8 mouse cellular contexts compared by ENCODE assay signal in genomic region chr7:45759400-45759799, GRCm38 (mm10). TPM values are rescaled to one million over a fixed set of nuclear protein-coding genes. Genes with fewer than 3 reads are reported as not detected.
A peak's percentile ranks its signal among the peaks of the same experiment; 100 is the strongest.
DNase-seq lines count a peak whose midpoint lies in the region; ATAC-seq and TF ChIP-seq lines count a peak whose summit lies in the region.

No protein-coding gene starts in this region.

- no peaks in the 10 kb centered on the region for H3K36me3 ChIP-seq in heart, postnatal 0 days (replicated peaks; ENCODE audit: control insufficient read depth, insufficient read depth, low read length)
- H3K36me3 ChIP-seq in intestine, embryonic 14.5 days (ENCODE audit: control insufficient read depth, insufficient read depth, low read length), result no peaks in the 10 kb centered on the region
- H3K36me3 ChIP-seq in liver, embryonic 12.5 days, result no peaks in the 10 kb centered on the region
- no peaks in the 10 kb centered on the region for H3K36me3 ChIP-seq in neural tube, embryonic 12.5 days

- H3K4me3 ChIP-seq in heart, postnatal 0 days (ENCODE audit: low read depth, low read length), result peak overlapping the region; percentile 11
- peak overlapping the region; percentile 17; the same call in 1 of the 2 replicates for H3K4me3 ChIP-seq in intestine, embryonic 14.5 days (ENCODE audit: low read depth, low read length)
- 0 out of 2 replicates have a peak overlapping the region, but pooled peaks have one; percentile 10 for H3K4me3 ChIP-seq in liver, embryonic 12.5 days
- 0 out of 2 replicates have a peak overlapping the region, but pooled peaks have one; percentile 13 for H3K4me3 ChIP-seq in neural tube, embryonic 12.5 days

- H3K4me1 ChIP-seq in heart, postnatal 0 days (ENCODE audit: control insufficient read depth, insufficient read depth), result no peaks in the 10 kb centered on the region
- no peaks in the 10 kb centered on the region for H3K4me1 ChIP-seq in intestine, embryonic 14.5 days (replicated peaks; ENCODE audit: control insufficient read depth, insufficient read depth, low read length)
- H3K4me1 ChIP-seq in liver, embryonic 12.5 days, result no peaks in the 10 kb centered on the region
- peaks cover 5% of the 10 kb centered on the region for H3K4me1 ChIP-seq in neural tube, embryonic 12.5 days

- no peak overlapping the region for H3K27ac ChIP-seq in heart, postnatal 0 days (ENCODE audit: low read depth)
- H3K27ac ChIP-seq in intestine, embryonic 14.5 days (ENCODE audit: low read depth), result no peak overlapping the region
- H3K27ac ChIP-seq in liver, embryonic 12.5 days, result no peak overlapping the region
- no peak overlapping the region for H3K27ac ChIP-seq in neural tube, embryonic 12.5 days

- DNase-seq in heart, postnatal 0 days (ENCODE audit: low spot score), result no peak
- no peak for DNase-seq in heart, postnatal 25 days (ENCODE audit: low spot score)
- no peak for DNase-seq in intestine, embryonic 14.5 days (ENCODE audit: low spot score)
- no peak for DNase-seq in frontal cortex, postnatal 25 days (ENCODE audit: low spot score in 2 of 2)
- DNase-seq in right cerebral cortex, postnatal 10 days (ENCODE audit: low spot score in 2 of 2), result no peak
- DNase-seq in layer of hippocampus, postnatal 36 days, result no peak

- no peak; the same call in 1 of the 2 replicates for ATAC-seq in heart, postnatal 0 days (ENCODE audit: insufficient read depth, low read depth)
- peak; percentile 76 for ATAC-seq in intestine, embryonic 14.5 days (replicated peaks; ENCODE audit: low FRiP score, low TSS enrichment, low read depth)
- 0 out of 2 replicates have a peak, but pooled peaks have one; percentile 37 for ATAC-seq in liver, embryonic 12.5 days
- no peak for ATAC-seq in neural tube, embryonic 12.5 days (ENCODE audit: low FRiP score, low read depth)

- H3K9me3 ChIP-seq in heart, postnatal 0 days (replicated peaks; ENCODE audit: control insufficient read depth, low read length), result no peaks in the 10 kb centered on the region
- H3K9me3 ChIP-seq in intestine, embryonic 14.5 days (ENCODE audit: control insufficient read depth, low read length), result no peaks in the 10 kb centered on the region
- H3K9me3 ChIP-seq in liver, embryonic 12.5 days (replicated peaks), result no peaks in the 10 kb centered on the region
- no peaks in the 10 kb centered on the region for H3K9me3 ChIP-seq in neural tube, embryonic 12.5 days

- H3K27me3 ChIP-seq in heart, postnatal 0 days (ENCODE audit: control insufficient read depth, insufficient read depth, low read length), result peaks cover 35% of the 10 kb centered on the region
- peaks cover 25% of the 10 kb centered on the region for H3K27me3 ChIP-seq in intestine, embryonic 14.5 days (replicated peaks; ENCODE audit: control insufficient read depth, insufficient read depth, low read length)
- peaks cover 41% of the 10 kb centered on the region for H3K27me3 ChIP-seq in liver, embryonic 12.5 days (replicated peaks)
- peaks cover 27% of the 10 kb centered on the region for H3K27me3 ChIP-seq in neural tube, embryonic 12.5 days (replicated peaks)

- no peak overlapping the region for H3K9ac ChIP-seq in heart, postnatal 0 days (replicated peaks; ENCODE audit: low read depth, low read length)
- H3K9ac ChIP-seq in intestine, embryonic 14.5 days (ENCODE audit: low read length), result no peak overlapping the region
- H3K9ac ChIP-seq in liver, embryonic 12.5 days, result no peak overlapping the region
- 0 out of 2 replicates have a peak overlapping the region, but pooled peaks have one; percentile 26 for H3K9ac ChIP-seq in neural tube, embryonic 12.5 days

- no peak for TF ChIP-seq EP300 in heart, postnatal 0 days (IDR thresholded peaks at IDR 0.05; ENCODE audit: low read depth)

- H3K4me2 ChIP-seq in heart, postnatal 0 days (ENCODE audit: low read depth, low read length), result peak overlapping the region; percentile 35; the same call in 1 of the 2 replicates
- H3K4me2 ChIP-seq in intestine, embryonic 14.5 days (ENCODE audit: low read length), result peak overlapping the region; percentile 25
- peak overlapping the region; percentile 54 for H3K4me2 ChIP-seq in liver, embryonic 12.5 days
- H3K4me2 ChIP-seq in neural tube, embryonic 12.5 days (replicated peaks), result peak overlapping the region; percentile 51

- intact Hi-C loops in heart, postnatal 25 days (cut with DNase I), result no loop called here

- TF ChIP-seq CTCF in heart, postnatal 0 days (IDR thresholded peaks at IDR 0.05; ENCODE audit: low read depth), result no peak

- 11% methylated on average over 24 of the region's 27 CpGs for WGBS in heart, postnatal 0 days
- 6% methylated on average over 27 of the region's 27 CpGs for WGBS in intestine, embryonic 14.5 days
- WGBS in liver, embryonic 12.5 days (ENCODE audit: insufficient replicate concordance), result 7% methylated on average over 26 of the region's 27 CpGs
- 8% methylated on average over 22 of the region's 27 CpGs for WGBS in neural tube, embryonic 12.5 days

RNA-seq across cellular contexts. Expression of gene Lmtk3, which starts 24.1 kb away (rescaled TPM):
- total RNA-seq in heart, postnatal 0 days (2014; rRNA removed; ENCODE audit: low replicate concordance), result 0.31 TPM in 1 of 2 replicates, not detected in the other
- polyA plus RNA-seq in heart, postnatal 0 days (2015; fragmentation: Nextera tagmentation; extraction: Ambion mirVana), result not detected in 2 replicates
- under 1 TPM in 1 of 2 experiments, not detected in 1; 0.14 TPM for total RNA-seq in heart, postnatal 25 days (2021)
- 1.5 and 1.9 TPM in 2 replicates for polyA plus RNA-seq in intestine, embryonic 14.5 days (2014; fragmentation: Nextera tagmentation; extraction: Ambion mirVana)
- 0.10 and 0.32 TPM in 2 replicates for polyA plus RNA-seq in liver, embryonic 12.5 days (2016; fragmentation: Nextera tagmentation; extraction: Ambion mirVana)
- 10.9 and 14.1 TPM in 2 replicates for polyA plus RNA-seq in neural tube, embryonic 12.5 days (2016; fragmentation: Nextera tagmentation; extraction: Ambion mirVana)
- 100 to 1,000 TPM; 285 to 298 TPM for total RNA-seq in layer of hippocampus, postnatal 36 days (2021)

RNA-seq across cellular contexts. Expression of gene Sult2b1, which starts 25.1 kb away (rescaled TPM):
- not detected in 2 replicates for total RNA-seq in heart, postnatal 0 days (2014; rRNA removed; ENCODE audit: low replicate concordance)
- polyA plus RNA-seq in heart, postnatal 0 days (2015; fragmentation: Nextera tagmentation; extraction: Ambion mirVana), result 0.23 and 0.27 TPM in 2 replicates
- not detected for total RNA-seq in heart, postnatal 25 days (2021)
- polyA plus RNA-seq in intestine, embryonic 14.5 days (2014; fragmentation: Nextera tagmentation; extraction: Ambion mirVana), result 1.2 and 2.3 TPM in 2 replicates
- polyA plus RNA-seq in liver, embryonic 12.5 days (2016; fragmentation: Nextera tagmentation; extraction: Ambion mirVana), result 0.77 and 0.81 TPM in 2 replicates
- 2.1 and 2.4 TPM in 2 replicates for polyA plus RNA-seq in neural tube, embryonic 12.5 days (2016; fragmentation: Nextera tagmentation; extraction: Ambion mirVana)
- total RNA-seq in layer of hippocampus, postnatal 36 days (2021), result 1 to 10 TPM; 6.3 to 7.0 TPM

RNA-seq across cellular contexts. Expression of gene Spaca4, which starts 33.8 kb away (rescaled TPM):
- not detected in 2 replicates for total RNA-seq in heart, postnatal 0 days (2014; rRNA removed; ENCODE audit: low replicate concordance)
- polyA plus RNA-seq in heart, postnatal 0 days (2015; fragmentation: Nextera tagmentation; extraction: Ambion mirVana), result not detected in 2 replicates
- total RNA-seq in heart, postnatal 25 days (2021), result not detected
- polyA plus RNA-seq in intestine, embryonic 14.5 days (2014; fragmentation: Nextera tagmentation; extraction: Ambion mirVana), result 0.45 TPM in 1 of 2 replicates, not detected in the other
- polyA plus RNA-seq in liver, embryonic 12.5 days (2016; fragmentation: Nextera tagmentation; extraction: Ambion mirVana), result not detected in 2 replicates
- polyA plus RNA-seq in neural tube, embryonic 12.5 days (2016; fragmentation: Nextera tagmentation; extraction: Ambion mirVana), result not detected in 2 replicates
- not detected for total RNA-seq in layer of hippocampus, postnatal 36 days (2021)

RNA-seq across cellular contexts. Expression of gene Fam83e, which starts 38.4 kb away (rescaled TPM):
- not detected in 2 replicates for total RNA-seq in heart, postnatal 0 days (2014; rRNA removed; ENCODE audit: low replicate concordance)
- polyA plus RNA-seq in heart, postnatal 0 days (2015; fragmentation: Nextera tagmentation; extraction: Ambion mirVana), result 0.07 and 0.26 TPM in 2 replicates
- under 1 TPM; 0.20 to 0.34 TPM for total RNA-seq in heart, postnatal 25 days (2021)
- polyA plus RNA-seq in intestine, embryonic 14.5 days (2014; fragmentation: Nextera tagmentation; extraction: Ambion mirVana), result 4.1 and 5.8 TPM in 2 replicates
- 0.67 and 0.81 TPM in 2 replicates for polyA plus RNA-seq in liver, embryonic 12.5 days (2016; fragmentation: Nextera tagmentation; extraction: Ambion mirVana)
- 0.94 and 1.00 TPM in 2 replicates for polyA plus RNA-seq in neural tube, embryonic 12.5 days (2016; fragmentation: Nextera tagmentation; extraction: Ambion mirVana)
- total RNA-seq in layer of hippocampus, postnatal 36 days (2021), result under 1 TPM; 0.12 to 0.13 TPM

RNA-seq across cellular contexts. Expression of gene Sphk2, which starts 41.6 kb away (rescaled TPM):
- 19.5 and 23.3 TPM in 2 replicates for total RNA-seq in heart, postnatal 0 days (2014; rRNA removed; ENCODE audit: low replicate concordance)
- 11.1 and 11.4 TPM in 2 replicates for polyA plus RNA-seq in heart, postnatal 0 days (2015; fragmentation: Nextera tagmentation; extraction: Ambion mirVana)
- total RNA-seq in heart, postnatal 25 days (2021), result 10 to 100 TPM; 15.8 to 16.7 TPM
- polyA plus RNA-seq in intestine, embryonic 14.5 days (2014; fragmentation: Nextera tagmentation; extraction: Ambion mirVana), result 27.3 and 28.1 TPM in 2 replicates
- 14.8 and 16.1 TPM in 2 replicates for polyA plus RNA-seq in liver, embryonic 12.5 days (2016; fragmentation: Nextera tagmentation; extraction: Ambion mirVana)
- polyA plus RNA-seq in neural tube, embryonic 12.5 days (2016; fragmentation: Nextera tagmentation; extraction: Ambion mirVana), result 28.0 and 29.0 TPM in 2 replicates
- 10 to 100 TPM; 36.6 to 37.2 TPM for total RNA-seq in layer of hippocampus, postnatal 36 days (2021)

Comparison
In these comparisons a context has a peak if more than half of its experiments do, and no peak if none do; other contexts are left out.
1. ATAC-seq: peak in intestine, embryonic 14.5 days (single experiment) and liver, embryonic 12.5 days (single experiment); none in heart, postnatal 0 days (single experiment) and neural tube, embryonic 12.5 days (single experiment).
2. Peak in every context shown above with its lines, with median percentiles within 50 percentile points of each other: H3K4me2 ChIP-seq and H3K4me3 ChIP-seq.